Mouse (Mus musculus) intestine, embryonic 15.5 days (tissue): ENCODE results near the gene Gfod1. TPM values are rescaled to one million over a fixed set of nuclear protein-coding genes. Genes with fewer than 3 reads are reported as not detected.

Experiments
- ATAC-seq: fragments of 200-750 bp; cut with Nextera tagmentation; 2 replicates; pipeline ENCODE4 v1.8.0; 2017; ENCODE audit warnings: moderate TSS enrichment, moderate library complexity
- H3K27ac ChIP-seq: fragments of 300-500 bp; sonication (generic); 2 replicates; pipeline ENCODE4 v1.5.1; 2015; ENCODE audit warnings: mild to moderate bottlenecking, inconsistent platforms
- H3K27me3 ChIP-seq: fragments of 300-500 bp; sonication (generic); replicated peaks from 2 replicates; pipeline ENCODE4 v1.6.1; 2015; ENCODE audit warnings: inconsistent platforms
- H3K36me3 ChIP-seq: fragments of 300-500 bp; sonication (generic); 2 replicates; pipeline ENCODE4 v1.6.1; 2015; ENCODE audit warnings: inconsistent platforms
- H3K4me1 ChIP-seq: fragments of 300-500 bp; sonication (generic); replicated peaks from 2 replicates; pipeline ENCODE4 v1.6.1; 2015; ENCODE audit warnings: inconsistent platforms
- H3K4me2 ChIP-seq: fragments of 300-500 bp; sonication (generic); replicated peaks from 2 replicates; pipeline ENCODE4 v1.6.1; 2015; ENCODE audit warnings: mild to moderate bottlenecking, inconsistent platforms
- H3K4me3 ChIP-seq: fragments of 300-500 bp; sonication (generic); replicated peaks from 2 replicates; pipeline ENCODE4 v1.5.1; 2015; ENCODE audit warnings: inconsistent platforms
- H3K9ac ChIP-seq: fragments of 300-500 bp; sonication (generic); 2 replicates; pipeline ENCODE4 v1.6.1; 2015; ENCODE audit warnings: inconsistent platforms
- H3K9me3 ChIP-seq: fragments of 300-500 bp; sonication (generic); 2 replicates; pipeline ENCODE4 v1.6.1; 2016; ENCODE audit warnings: inconsistent platforms
- WGBS: fragments of 180-500 bp; shearing (Covaris S2); methylation state at CpG from one replicate; pipeline ENCODE4 v1.1.7; 2015; 5-methylcytosine and 5-hydroxymethylcytosine counted together
- polyA plus RNA-seq: library from polyadenylated mRNA; unstranded; fragments of >200 nt; fragmentation: Nextera tagmentation; extraction: Ambion mirVana; gene quantifications from 2 replicates; pipeline ENCODE4 v1.2.1, GENCODE M21; 2015

Gene Gfod1
- polyA plus RNA-seq, 1 experiment from 2014 or later = 0.33 TPM

- H3K9me3 ChIP-seq = no peaks in the 10 kb centered on the region
- no peak overlapping the region for H3K9ac ChIP-seq
- no peaks in the 10 kb centered on the region for H3K36me3 ChIP-seq
- H3K27me3 ChIP-seq = no peaks in the 10 kb centered on the region
- no peaks in the 10 kb centered on the region for H3K4me1 ChIP-seq
- H3K4me2 ChIP-seq = no peak overlapping the region
- no peak for ATAC-seq
- H3K4me3 ChIP-seq = no peak overlapping the region
- no peak overlapping the region for H3K27ac ChIP-seq
- WGBS = 58% methylated on average over 4 of the region's 4 CpGs
Measured at GRCm38 (mm10) chr13:43269460-43270219, 34.3 kb downstream of the Gfod1 start.

DNA sequence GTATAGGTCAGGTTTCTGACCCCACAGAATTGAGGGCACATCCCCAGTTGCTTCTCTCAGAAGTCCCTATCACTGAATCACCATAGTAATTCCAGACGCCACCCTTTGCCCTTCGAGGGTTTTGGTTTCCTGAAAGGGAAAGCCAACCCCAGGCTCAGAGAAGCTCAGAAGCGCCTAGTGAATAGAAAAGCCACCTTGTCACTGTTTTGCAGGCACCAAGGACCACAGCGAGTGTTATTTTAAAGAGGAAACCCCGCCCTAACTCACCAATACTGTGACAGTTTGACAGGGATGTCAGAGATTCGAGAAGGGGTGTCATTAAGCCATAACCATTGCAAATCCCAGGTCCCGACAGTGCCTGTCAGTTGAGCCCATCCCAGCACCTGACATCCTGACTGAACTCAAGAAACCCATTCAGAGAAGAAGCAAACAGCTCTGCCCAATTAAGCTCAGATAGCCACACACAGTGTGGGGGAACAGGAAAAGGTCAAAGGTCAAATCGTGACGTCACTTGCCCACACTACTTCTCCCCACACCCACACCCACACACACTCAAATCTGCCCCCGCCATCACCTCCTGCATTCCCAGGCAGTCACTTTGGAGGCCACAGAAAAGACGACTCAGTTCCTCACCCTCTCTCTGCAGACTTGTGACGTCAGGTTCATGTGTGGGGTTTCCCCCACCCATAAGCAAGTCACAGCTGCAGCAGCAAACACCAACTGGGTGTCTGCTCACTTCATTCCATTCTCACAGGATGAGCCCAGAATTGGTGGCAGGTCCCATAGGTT is 35.2 kb downstream of the Gfod1 start:
- Histone ChIP-seq H3K4me2 (no peak overlapping the region), H3K4me1 (no peaks in the 10 kb centered on the region), H3K27ac (no peak overlapping the region), H3K4me3 (no peak overlapping the region), H3K9me3 (no peaks in the 10 kb centered on the region), H3K36me3 (no peaks in the 10 kb centered on the region), H3K27me3 (no peaks in the 10 kb centered on the region), H3K9ac (no peak overlapping the region)
- ATAC-seq = no peak
- WGBS = 49% methylated on average over 12 of the region's 12 CpGs

DNA sequence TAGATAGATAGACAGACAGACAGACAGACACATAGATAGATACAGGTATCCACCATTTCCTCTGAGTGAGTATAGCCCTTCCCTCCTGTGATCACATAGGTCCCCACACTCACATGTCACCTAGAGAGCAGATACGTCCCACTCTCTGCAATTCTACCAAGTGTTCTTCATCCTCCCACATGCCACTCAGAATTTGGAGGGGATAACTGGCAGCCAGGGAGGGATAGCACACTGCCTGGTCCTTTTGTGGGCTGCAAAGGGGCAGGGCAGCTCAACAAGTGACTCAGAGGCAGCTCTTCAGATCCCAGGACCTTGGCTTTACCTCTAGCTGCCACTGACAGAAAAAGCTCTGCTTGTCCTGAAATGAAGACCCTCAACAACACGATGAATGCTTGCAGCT is 36.1 kb downstream of the Gfod1 start:
- Histone ChIP-seq H3K9ac (no peak overlapping the region), H3K9me3 (no peaks in the 10 kb centered on the region), H3K4me3 (no peak overlapping the region), H3K4me1 (no peaks in the 10 kb centered on the region), H3K27ac (no peak overlapping the region), H3K4me2 (no peak overlapping the region), H3K27me3 (no peaks in the 10 kb centered on the region), H3K36me3 (no peaks in the 10 kb centered on the region)
- 94% methylated on average over 2 of the region's 2 CpGs for WGBS
- no peak for ATAC-seq

DNA sequence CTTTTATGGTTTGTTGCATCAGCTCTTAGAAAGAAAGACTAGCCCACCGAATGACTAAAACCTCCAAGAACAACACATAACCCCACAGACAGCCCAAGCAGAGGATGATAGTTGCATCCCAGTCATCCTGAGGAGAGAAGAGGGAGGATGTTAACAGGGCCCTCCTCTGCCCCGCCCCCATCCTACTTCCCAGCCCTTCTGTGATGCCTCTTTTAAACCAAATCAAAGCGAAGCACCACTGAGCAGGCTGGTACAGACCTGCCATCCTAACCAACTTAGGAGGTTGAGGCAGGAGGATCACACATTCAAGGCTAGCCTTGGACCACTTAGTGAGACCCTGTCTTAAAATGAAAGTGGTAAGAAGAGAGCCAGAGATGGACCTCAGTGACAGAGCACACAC is 36.8 kb downstream of the Gfod1 start:
- Histone ChIP-seq H3K27me3 (no peaks in the 10 kb centered on the region), H3K9ac (no peak overlapping the region), H3K4me3 (no peak overlapping the region), H3K4me2 (no peak overlapping the region), H3K36me3 (no peaks in the 10 kb centered on the region), H3K4me1 (no peaks in the 10 kb centered on the region), H3K27ac (no peak overlapping the region), H3K9me3 (no peaks in the 10 kb centered on the region)
- no peak for ATAC-seq
- WGBS = 88% methylated on average over 3 of the region's 3 CpGs

- no peak overlapping the region for H3K4me2 ChIP-seq
- no peak for ATAC-seq
- H3K4me3 ChIP-seq = no peak overlapping the region
- no peaks in the 10 kb centered on the region for H3K27me3 ChIP-seq
- H3K27ac ChIP-seq = no peak overlapping the region
- H3K9ac ChIP-seq = no peak overlapping the region
- H3K36me3 ChIP-seq = no peaks in the 10 kb centered on the region
- no peaks in the 10 kb centered on the region for H3K4me1 ChIP-seq
- WGBS = 89% methylated on average over 10 of the region's 10 CpGs
- H3K9me3 ChIP-seq = no peaks in the 10 kb centered on the region
Measured at GRCm38 (mm10) chr13:43266333-43266732, 37.6 kb downstream of the Gfod1 start.

DNA sequence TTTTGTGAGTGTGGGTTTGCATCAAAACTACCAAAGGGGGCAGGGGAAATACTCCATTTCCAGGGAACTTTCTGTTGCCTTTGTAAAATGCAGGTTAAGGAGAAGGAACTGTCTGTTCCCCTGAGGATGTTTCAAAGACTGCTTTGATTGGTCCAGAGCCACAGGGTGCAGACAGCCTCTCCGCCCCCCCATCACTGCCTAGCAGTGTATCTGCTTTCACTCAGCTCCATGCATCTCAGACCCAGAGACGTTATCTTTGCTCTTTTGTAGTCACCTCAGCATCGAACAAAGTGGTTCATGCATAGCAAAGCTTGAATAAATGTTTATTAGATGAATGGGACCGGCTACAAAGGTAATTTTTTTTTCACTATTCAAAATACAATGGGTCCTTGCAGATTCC is 38.9 kb downstream of the Gfod1 start:
- no peak overlapping the region for H3K4me3 ChIP-seq
- no peaks in the 10 kb centered on the region for H3K9me3 ChIP-seq
- 38% methylated on average over 4 of the region's 4 CpGs for WGBS

GRCm38 (mm10) chr13:43263646-43264045 is 40.3 kb downstream of the Gfod1 start:
- Histone ChIP-seq H3K27ac (no peak overlapping the region), H3K4me2 (no peak overlapping the region), H3K9me3 (no peaks in the 10 kb centered on the region), H3K36me3 (no peaks in the 10 kb centered on the region), H3K9ac (no peak overlapping the region), H3K27me3 (no peaks in the 10 kb centered on the region), H3K4me3 (no peak overlapping the region), H3K4me1 (no peaks in the 10 kb centered on the region)
- ATAC-seq = no peak
- WGBS = 82% methylated on average over 5 of the region's 5 CpGs

More for the DNA sequence above, 38.9 kb downstream of the Gfod1 start:
- Histone ChIP-seq H3K4me2 (no peak overlapping the region), H3K27ac (no peak overlapping the region), H3K4me1 (no peaks in the 10 kb centered on the region), H3K36me3 (no peaks in the 10 kb centered on the region), H3K9ac (no peak overlapping the region), H3K27me3 (no peaks in the 10 kb centered on the region)
- ATAC-seq = no peak

GRCm38 (mm10) chr13:43262114-43262739 is 41.7 kb downstream of the Gfod1 start:
- no peak overlapping the region for H3K9ac ChIP-seq
- ATAC-seq = no peak

DNA sequence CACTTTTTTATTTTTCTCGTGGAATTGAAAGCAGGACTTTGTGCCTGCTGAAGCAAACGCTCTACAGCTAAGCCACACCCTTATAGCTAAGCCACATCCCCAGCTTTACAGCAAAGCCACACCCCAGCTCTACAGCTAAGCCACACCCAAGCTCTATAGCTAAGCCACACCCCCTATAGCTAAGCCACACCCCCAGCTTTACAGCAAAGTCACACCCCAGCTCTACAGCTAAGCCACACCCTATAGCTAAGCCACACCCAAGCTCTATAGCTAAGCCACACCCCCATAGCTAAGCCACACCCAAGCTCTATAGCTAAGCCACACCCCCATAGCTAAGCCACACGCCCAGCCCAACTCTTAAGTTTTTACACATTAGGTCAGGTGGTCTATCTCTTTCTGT is 42.7 kb downstream of the Gfod1 start:
- 62% methylated on average over 3 of the region's 3 CpGs for WGBS
- Histone ChIP-seq H3K4me2 (no peak overlapping the region), H3K36me3 (no peaks in the 10 kb centered on the region)

More at GRCm38 (mm10) chr13:43262114-43262739, 41.7 kb downstream of the Gfod1 start:
- Histone ChIP-seq H3K4me3 (no peak overlapping the region), H3K27ac (no peak overlapping the region), H3K4me2 (no peak overlapping the region), H3K36me3 (no peaks in the 10 kb centered on the region), H3K27me3 (no peaks in the 10 kb centered on the region), H3K4me1 (no peaks in the 10 kb centered on the region), H3K9me3 (no peaks in the 10 kb centered on the region)
- 83% methylated on average over 11 of the region's 11 CpGs for WGBS

GRCm38 (mm10) chr13:43260731-43261130 is 43.2 kb downstream of the Gfod1 start:
- peak; percentile 61; the same call in 1 of the 2 replicates for ATAC-seq
- WGBS = 72% methylated on average over 6 of the region's 6 CpGs
- no peaks in the 10 kb centered on the region for H3K4me1 ChIP-seq

More for the DNA sequence above, 42.7 kb downstream of the Gfod1 start:
- H3K4me3 ChIP-seq = no peak overlapping the region
- H3K27me3 ChIP-seq = no peaks in the 10 kb centered on the region
- no peak overlapping the region for H3K9ac ChIP-seq
- no peak overlapping the region for H3K27ac ChIP-seq
- H3K9me3 ChIP-seq = no peaks in the 10 kb centered on the region
- ATAC-seq = peak; percentile 91
- H3K4me1 ChIP-seq = no peaks in the 10 kb centered on the region

GRCm38 (mm10) chr13:43256447-43256846 is 47.5 kb downstream of the Gfod1 start:
- Histone ChIP-seq H3K4me1 (no peaks in the 10 kb centered on the region), H3K4me3 (no peak overlapping the region), H3K27ac (no peak overlapping the region), H3K4me2 (no peak overlapping the region), H3K27me3 (no peaks in the 10 kb centered on the region), H3K36me3 (no peaks in the 10 kb centered on the region), H3K9ac (no peak overlapping the region), H3K9me3 (no peaks in the 10 kb centered on the region)
- WGBS = 95% methylated on average over 2 of the region's 2 CpGs
- no peak for ATAC-seq

More at GRCm38 (mm10) chr13:43260731-43261130, 43.2 kb downstream of the Gfod1 start:
- H3K36me3 ChIP-seq = no peaks in the 10 kb centered on the region
- H3K4me3 ChIP-seq = no peak overlapping the region
- H3K27ac ChIP-seq = no peak overlapping the region
- H3K9ac ChIP-seq = no peak overlapping the region
- H3K27me3 ChIP-seq = no peaks in the 10 kb centered on the region
- H3K4me2 ChIP-seq = no peak overlapping the region
- H3K9me3 ChIP-seq = no peaks in the 10 kb centered on the region

DNA sequence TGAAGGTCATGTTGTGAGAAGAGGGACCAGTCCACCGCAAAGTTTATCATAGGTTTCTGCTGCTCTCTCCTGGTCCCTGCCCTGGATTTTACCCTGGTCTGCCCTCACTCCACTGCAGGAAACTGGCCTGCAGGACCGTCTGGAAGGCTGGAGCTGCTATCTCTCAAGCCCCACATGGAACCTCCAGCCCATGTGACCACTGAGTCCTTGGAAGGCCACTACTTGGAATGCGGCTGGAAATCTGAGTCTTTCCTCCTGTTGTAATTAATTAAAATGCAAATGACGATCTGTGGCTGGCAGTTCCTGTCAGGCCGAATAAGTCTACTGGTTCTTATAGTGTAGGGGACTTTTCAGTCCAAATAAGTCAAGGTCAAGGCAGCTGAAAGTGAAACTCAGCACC is 50.4 kb downstream of the Gfod1 start:
- no peak for ATAC-seq
- no peak overlapping the region for H3K4me2 ChIP-seq
- H3K27me3 ChIP-seq = no peaks in the 10 kb centered on the region
- H3K4me3 ChIP-seq = no peak overlapping the region
- 50% methylated on average over 5 of the region's 5 CpGs for WGBS
- no peaks in the 10 kb centered on the region for H3K4me1 ChIP-seq
- no peak overlapping the region for H3K9ac ChIP-seq
- H3K9me3 ChIP-seq = no peaks in the 10 kb centered on the region
- no peaks in the 10 kb centered on the region for H3K36me3 ChIP-seq
- no peak overlapping the region for H3K27ac ChIP-seq
